Mouse (Mus musculus): ENCODE results near the gene Adal. TPM values are rescaled to one million over a fixed set of nuclear protein-coding genes. Genes with fewer than 3 reads are reported as not detected.

The Adal gene
- polyA plus RNA-seq, 1 experiment from 2014 or later: 19.4 TPM

DNA sequence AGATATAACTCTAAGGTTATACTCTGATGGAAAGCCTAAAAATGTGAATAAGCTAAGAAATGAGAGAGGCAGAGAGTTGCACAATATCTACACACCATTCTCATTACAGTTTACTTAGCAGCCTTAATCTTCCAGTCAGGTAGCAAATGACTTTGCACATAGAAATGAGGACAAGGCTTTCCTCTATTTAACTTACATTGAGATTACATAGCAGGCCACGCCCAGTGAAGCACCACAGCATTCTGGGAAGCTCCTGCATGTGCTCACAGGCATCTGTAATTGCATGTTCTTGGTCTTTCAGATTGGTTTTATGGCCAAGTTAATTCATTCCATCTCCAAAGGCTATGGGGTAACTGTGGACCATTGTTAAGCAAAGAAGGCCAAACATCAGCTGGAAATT is 7.4 kb upstream of the Adal start:
- H3K36me3 ChIP-seq (ENCODE audit: control insufficient read depth, insufficient read depth, low read length): no peaks in the 10 kb centered on the region
- no peaks in the 10 kb centered on the region for H3K27me3 ChIP-seq (ENCODE audit: control insufficient read depth, insufficient read depth, low read depth, low read length)
- peaks cover 3% of the 10 kb centered on the region; the same call in 1 of the 2 replicates for H3K4me1 ChIP-seq (replicated peaks; ENCODE audit: control insufficient read depth, insufficient read depth, low read length)
- WGBS: 75% methylated on average over 1 of the region's 1 CpGs
- no peak overlapping the region for H3K4me2 ChIP-seq (ENCODE audit: low read depth, low read length)
- no peak overlapping the region for H3K4me3 ChIP-seq (ENCODE audit: low read length)
- no peaks in the 10 kb centered on the region for H3K9me3 ChIP-seq (ENCODE audit: control insufficient read depth, low read length)
- no peak overlapping the region for H3K9ac ChIP-seq (ENCODE audit: low read length)
- no peak for ATAC-seq (ENCODE audit: low read depth)
- H3K27ac ChIP-seq (ENCODE audit: low read length): no peak overlapping the region

DNA sequence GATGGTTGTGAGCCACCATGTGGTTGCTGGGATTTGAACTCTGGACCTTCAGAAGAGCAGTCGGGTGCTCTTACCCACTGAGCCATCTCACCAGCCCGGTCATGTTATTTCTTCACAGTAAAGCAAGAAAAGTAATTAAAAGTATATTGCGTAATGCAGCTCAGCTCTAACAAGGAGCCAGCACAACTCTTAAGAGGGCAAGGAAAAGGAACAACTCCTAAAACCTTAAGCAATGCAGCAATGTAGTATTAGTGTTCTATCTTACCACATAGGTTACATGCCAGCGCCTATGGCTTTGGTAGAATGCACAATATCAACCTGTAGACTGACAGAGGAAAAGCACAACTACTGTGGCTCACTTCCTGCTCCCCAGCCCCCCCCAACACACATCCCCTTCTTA is 2.9 kb upstream of the Adal start:
- Histone ChIP-seq H3K36me3 (ENCODE audit: control insufficient read depth, insufficient read depth, low read length) (peaks cover 10% of the 10 kb centered on the region; the same call in 1 of the 2 replicates), H3K9ac (ENCODE audit: low read length) (no peak overlapping the region), H3K27me3 (ENCODE audit: control insufficient read depth, insufficient read depth, low read depth, low read length) (no peaks in the 10 kb centered on the region), H3K27ac (ENCODE audit: low read length) (no peak overlapping the region), H3K9me3 (ENCODE audit: control insufficient read depth, low read length) (0 out of 2 replicates have a peak, but pooled peaks cover 3% of the 10 kb centered on the region), H3K4me1 (replicated peaks; ENCODE audit: control insufficient read depth, insufficient read depth, low read length) (peaks cover 26% of the 10 kb centered on the region), H3K4me2 (ENCODE audit: low read depth, low read length) (no peak overlapping the region), H3K4me3 (ENCODE audit: low read length) (no peak overlapping the region)
- no peak for ATAC-seq (ENCODE audit: low read depth)
- WGBS: 94% methylated on average over 4 of the region's 4 CpGs

DNA sequence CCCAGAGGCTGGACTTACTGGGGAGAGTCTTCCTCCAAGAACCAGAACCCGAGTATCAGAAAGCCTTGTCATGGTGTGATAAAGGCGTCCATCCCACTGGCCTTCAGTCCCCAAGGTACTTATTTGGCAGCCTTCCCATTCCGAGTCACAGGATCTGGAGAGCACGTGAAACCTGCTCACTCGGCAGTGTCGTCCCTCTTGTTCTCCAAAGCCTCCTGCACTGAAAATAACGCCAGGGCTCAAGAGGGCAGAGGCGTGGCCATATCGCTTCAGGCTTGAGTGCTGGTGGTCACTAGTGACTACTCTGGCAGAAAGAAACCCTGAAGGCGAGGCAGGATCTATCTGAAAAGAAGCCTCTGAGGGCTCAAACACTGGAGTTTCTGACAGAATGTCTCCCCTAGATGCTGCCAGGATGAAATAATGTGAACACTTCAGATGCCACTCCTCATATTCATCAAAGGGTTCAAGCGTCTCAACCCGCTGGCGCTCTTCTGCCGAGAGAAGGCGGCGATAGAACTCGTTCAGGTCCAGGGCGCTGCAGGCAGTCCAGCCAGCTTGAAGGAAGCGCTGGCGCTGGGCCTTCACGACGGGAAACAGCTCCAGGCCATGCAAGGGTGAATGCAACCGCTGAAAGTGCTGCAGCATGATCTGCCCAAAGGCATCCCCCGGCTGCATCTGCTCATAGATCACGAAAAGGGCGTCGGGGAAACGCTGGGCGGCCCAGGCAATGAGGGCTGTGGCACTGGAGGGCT is 786 bp upstream of the Adal start:
- peak overlapping the region; percentile 92 for H3K4me2 ChIP-seq (ENCODE audit: low read depth, low read length)

DNA sequence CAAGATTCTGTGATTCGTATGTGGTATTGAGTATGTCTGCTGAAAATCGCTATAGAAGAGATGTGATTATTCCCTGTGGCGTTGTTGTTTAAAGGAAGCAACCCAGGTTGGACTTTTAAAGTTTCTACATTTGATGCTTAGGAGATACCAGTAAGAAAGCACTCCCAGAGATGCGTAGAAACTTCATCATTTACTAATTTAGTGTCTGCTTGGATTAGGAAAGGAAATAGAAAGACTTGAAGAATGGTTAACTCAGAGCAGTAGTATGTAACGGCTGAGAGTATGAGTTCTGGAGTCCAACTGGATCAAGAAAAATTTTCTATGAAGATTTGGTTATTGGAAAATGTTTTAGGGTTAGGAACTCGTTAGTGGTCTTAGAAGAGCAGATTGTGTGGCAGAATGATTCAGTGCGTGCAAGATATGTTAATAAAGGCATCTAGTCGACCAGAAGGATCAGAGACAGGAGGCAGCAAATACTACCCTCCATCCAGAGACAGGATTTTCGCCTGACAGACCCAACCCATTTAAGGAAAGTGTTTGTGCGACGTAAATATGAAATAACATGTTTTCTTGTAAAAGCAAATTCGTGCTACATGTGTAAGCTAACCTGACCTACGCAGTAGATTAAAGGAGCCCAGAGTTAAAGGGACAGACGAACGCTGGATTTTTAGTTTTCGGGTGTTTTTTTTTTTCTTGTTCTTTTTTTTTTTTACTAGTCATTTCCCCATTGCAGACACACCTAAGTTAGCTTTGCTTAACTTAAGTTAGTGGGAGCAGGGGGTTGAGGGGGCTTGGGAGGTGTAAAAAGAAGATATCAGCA is 1.2 kb downstream of the Adal start:
- Histone ChIP-seq H3K9me3 (ENCODE audit: control insufficient read depth, low read length) (0 out of 2 replicates have a peak, but pooled peaks cover 3% of the 10 kb centered on the region), H3K4me2 (ENCODE audit: low read depth, low read length) (peak overlapping the region; percentile 92), H3K4me1 (replicated peaks; ENCODE audit: control insufficient read depth, insufficient read depth, low read length) (peaks cover 26% of the 10 kb centered on the region), H3K27ac (ENCODE audit: low read length) (peak overlapping the region; percentile 99), H3K36me3 (ENCODE audit: control insufficient read depth, insufficient read depth, low read length) (peaks cover 11% of the 10 kb centered on the region; the same call in 1 of the 2 replicates), H3K4me3 (ENCODE audit: low read length) (peak overlapping the region; percentile 81), H3K9ac (ENCODE audit: low read length) (peak overlapping the region; percentile 94), H3K27me3 (ENCODE audit: control insufficient read depth, insufficient read depth, low read depth, low read length) (no peaks in the 10 kb centered on the region)
- 67% methylated on average over 16 of the region's 16 CpGs for WGBS
- ATAC-seq (ENCODE audit: low read depth): no peak

More for the DNA sequence above, 786 bp upstream of the Adal start:
- 0 out of 2 replicates have a peak, but pooled peaks cover 3% of the 10 kb centered on the region for H3K9me3 ChIP-seq (ENCODE audit: control insufficient read depth, low read length)
- H3K27ac ChIP-seq (ENCODE audit: low read length): peak overlapping the region; percentile 99
- H3K4me3 ChIP-seq (ENCODE audit: low read length): peak overlapping the region; percentile 81
- peaks cover 10% of the 10 kb centered on the region; the same call in 1 of the 2 replicates for H3K36me3 ChIP-seq (ENCODE audit: control insufficient read depth, insufficient read depth, low read length)
- no peak for ATAC-seq (ENCODE audit: low read depth)
- H3K9ac ChIP-seq (ENCODE audit: low read length): peak overlapping the region; percentile 94
- no peaks in the 10 kb centered on the region for H3K27me3 ChIP-seq (ENCODE audit: control insufficient read depth, insufficient read depth, low read depth, low read length)
- H3K4me1 ChIP-seq (replicated peaks; ENCODE audit: control insufficient read depth, insufficient read depth, low read length): peaks cover 26% of the 10 kb centered on the region
- WGBS: 39% methylated on average over 29 of the region's 29 CpGs

DNA sequence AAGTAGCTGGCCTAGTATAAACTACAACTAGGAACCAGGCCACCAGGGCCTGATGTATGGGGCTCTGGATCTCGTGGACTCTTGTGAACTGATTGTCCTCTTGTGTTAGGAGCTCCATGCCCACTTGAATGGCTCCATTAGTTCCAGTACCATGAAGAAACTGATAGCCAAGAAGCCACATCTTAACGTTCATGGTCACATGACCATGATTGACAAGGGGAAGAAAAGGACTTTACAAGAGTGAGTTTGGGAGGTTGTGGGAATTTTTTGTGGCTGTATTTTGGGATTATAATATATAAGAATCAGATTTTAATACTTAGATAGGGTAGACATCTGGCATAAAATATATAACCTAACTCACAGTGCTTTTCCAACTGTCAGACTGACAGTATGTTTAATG is 2.2 kb downstream of the Adal start:
- peaks cover 11% of the 10 kb centered on the region; the same call in 1 of the 2 replicates for H3K36me3 ChIP-seq (ENCODE audit: control insufficient read depth, insufficient read depth, low read length)
- no peak overlapping the region for H3K9ac ChIP-seq (ENCODE audit: low read length)
- peaks cover 25% of the 10 kb centered on the region for H3K4me1 ChIP-seq (replicated peaks; ENCODE audit: control insufficient read depth, insufficient read depth, low read length)
- 0 out of 2 replicates have a peak, but pooled peaks cover 3% of the 10 kb centered on the region for H3K9me3 ChIP-seq (ENCODE audit: control insufficient read depth, low read length)
- H3K27me3 ChIP-seq (ENCODE audit: control insufficient read depth, insufficient read depth, low read depth, low read length): no peaks in the 10 kb centered on the region
- H3K4me2 ChIP-seq (ENCODE audit: low read depth, low read length): no peak overlapping the region
- H3K4me3 ChIP-seq (ENCODE audit: low read length): no peak overlapping the region
- 65% methylated on average over 2 of the region's 2 CpGs for WGBS
- no peak overlapping the region for H3K27ac ChIP-seq (ENCODE audit: low read length)
- ATAC-seq (ENCODE audit: low read depth): no peak

DNA sequence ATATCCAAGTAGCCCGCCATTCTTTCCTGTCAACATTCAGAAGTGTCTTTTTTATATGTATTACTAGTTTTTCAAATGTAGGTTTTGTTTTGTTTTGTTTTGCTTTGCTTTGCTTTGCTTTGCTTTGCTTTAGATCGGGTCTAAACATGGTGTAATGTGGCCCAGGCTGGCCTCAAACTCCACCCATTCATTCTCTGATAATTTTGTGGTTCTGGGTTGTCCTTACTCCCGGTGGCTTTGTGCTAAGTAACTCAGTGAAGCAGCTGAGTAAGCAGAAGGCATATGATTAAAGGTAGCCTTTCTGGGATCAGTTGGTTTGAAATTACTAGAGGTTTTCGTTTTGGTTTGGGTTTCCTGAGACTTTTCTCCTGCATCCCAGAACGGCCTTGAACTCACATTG is 9.5 kb downstream of the Adal start:
- Histone ChIP-seq H3K4me1 (replicated peaks; ENCODE audit: control insufficient read depth, insufficient read depth, low read length) (no peaks in the 10 kb centered on the region), H3K4me2 (ENCODE audit: low read depth, low read length) (no peak overlapping the region), H3K4me3 (ENCODE audit: low read length) (no peak overlapping the region), H3K36me3 (ENCODE audit: control insufficient read depth, insufficient read depth, low read length) (peaks cover 12% of the 10 kb centered on the region; the same call in 1 of the 2 replicates), H3K27ac (ENCODE audit: low read length) (no peak overlapping the region), H3K27me3 (ENCODE audit: control insufficient read depth, insufficient read depth, low read depth, low read length) (no peaks in the 10 kb centered on the region), H3K9me3 (ENCODE audit: control insufficient read depth, low read length) (no peaks in the 10 kb centered on the region), H3K9ac (ENCODE audit: low read length) (no peak overlapping the region)
- WGBS: 79% methylated on average over 5 of the region's 5 CpGs
- no peak for ATAC-seq (ENCODE audit: low read depth)

DNA sequence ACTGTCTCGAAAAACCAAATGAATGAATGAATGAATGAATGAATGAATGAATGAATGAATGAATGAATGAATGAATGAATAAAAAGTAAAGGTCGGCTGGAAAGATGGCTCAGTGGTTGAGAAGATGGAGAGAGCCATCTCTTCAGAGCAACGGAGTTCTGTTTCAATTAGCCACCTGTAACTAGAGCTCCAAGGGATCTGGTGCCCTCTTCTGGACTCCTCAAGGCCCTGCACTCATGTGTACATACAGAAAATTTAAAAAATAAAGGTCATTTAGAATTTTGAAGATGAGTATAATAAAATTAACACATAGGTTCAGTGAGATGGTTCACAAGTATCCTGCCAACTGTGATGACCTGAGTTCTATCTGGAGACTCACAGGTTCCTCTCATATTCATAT is 12.9 kb downstream of the Adal start:
- 85% methylated on average over 3 of the region's 3 CpGs for WGBS
- Histone ChIP-seq H3K4me1 (replicated peaks; ENCODE audit: control insufficient read depth, insufficient read depth, low read length) (no peaks in the 10 kb centered on the region), H3K27me3 (ENCODE audit: control insufficient read depth, insufficient read depth, low read depth, low read length) (no peaks in the 10 kb centered on the region), H3K9me3 (ENCODE audit: control insufficient read depth, low read length) (no peaks in the 10 kb centered on the region), H3K27ac (ENCODE audit: low read length) (no peak overlapping the region), H3K4me2 (ENCODE audit: low read depth, low read length) (no peak overlapping the region), H3K9ac (ENCODE audit: low read length) (no peak overlapping the region), H3K4me3 (ENCODE audit: low read length) (no peak overlapping the region), H3K36me3 (ENCODE audit: control insufficient read depth, insufficient read depth, low read length) (peaks cover 11% of the 10 kb centered on the region; the same call in 1 of the 2 replicates)
- ATAC-seq (ENCODE audit: low read depth): no peak

DNA sequence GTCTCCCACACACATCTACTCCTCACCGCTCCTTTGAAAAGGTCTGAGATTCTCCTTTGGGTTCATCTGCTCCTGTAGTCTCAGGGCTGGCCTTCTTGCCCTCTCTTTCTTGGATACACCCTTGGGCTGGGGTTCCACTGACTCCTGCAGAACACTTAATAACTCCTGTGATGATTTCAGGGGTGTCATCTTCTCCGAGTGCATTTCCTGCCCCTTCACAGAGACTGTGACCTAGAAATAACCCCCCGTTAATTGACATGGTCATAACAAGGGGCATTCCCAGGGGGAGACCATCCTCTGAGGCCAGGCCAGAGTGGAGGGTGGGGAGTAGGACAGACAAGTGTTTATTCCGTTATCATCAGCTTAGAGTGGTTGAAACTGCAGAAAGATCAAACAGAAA is 28.9 kb downstream of the Adal start:
- WGBS: 34% methylated on average over 4 of the region's 4 CpGs
- ATAC-seq (ENCODE audit: low read depth): no peak
- H3K9ac ChIP-seq (ENCODE audit: low read length): peak overlapping the region; percentile 91
- peaks cover 14% of the 10 kb centered on the region for H3K36me3 ChIP-seq (ENCODE audit: control insufficient read depth, insufficient read depth, low read length)
- peak overlapping the region; percentile 66 for H3K4me2 ChIP-seq (ENCODE audit: low read depth, low read length)
- H3K27ac ChIP-seq (ENCODE audit: low read length): no peak overlapping the region
- H3K27me3 ChIP-seq (ENCODE audit: control insufficient read depth, insufficient read depth, low read depth, low read length): no peaks in the 10 kb centered on the region
- H3K4me3 ChIP-seq (ENCODE audit: low read length): peak overlapping the region; percentile 92
- no peaks in the 10 kb centered on the region for H3K9me3 ChIP-seq (ENCODE audit: control insufficient read depth, low read length)
- peaks cover 14% of the 10 kb centered on the region for H3K4me1 ChIP-seq (replicated peaks; ENCODE audit: control insufficient read depth, insufficient read depth, low read length)

DNA sequence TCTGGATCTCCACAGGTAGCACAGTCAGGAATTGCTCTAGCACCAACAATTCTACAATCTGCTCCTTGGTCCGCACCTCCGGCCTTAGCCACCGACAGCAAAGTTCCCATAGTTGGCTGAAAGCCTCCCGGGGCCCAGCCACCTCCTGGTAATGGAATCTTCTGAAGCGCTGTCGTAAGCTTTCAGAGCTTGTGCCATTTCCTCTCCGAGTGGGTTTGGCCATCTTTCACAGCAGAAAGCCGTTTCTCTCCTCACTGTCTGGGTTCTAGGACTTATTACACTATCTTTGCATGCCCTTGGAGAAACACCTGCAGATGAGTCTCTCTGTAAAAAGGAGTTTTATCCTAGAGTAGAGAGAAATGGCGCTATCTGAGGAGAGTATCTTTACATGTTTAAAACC is 29.7 kb downstream of the Adal start:
- Histone ChIP-seq H3K4me1 (replicated peaks; ENCODE audit: control insufficient read depth, insufficient read depth, low read length) (peaks cover 14% of the 10 kb centered on the region), H3K36me3 (ENCODE audit: control insufficient read depth, insufficient read depth, low read length) (peaks cover 11% of the 10 kb centered on the region), H3K9me3 (ENCODE audit: control insufficient read depth, low read length) (no peaks in the 10 kb centered on the region), H3K9ac (ENCODE audit: low read length) (peak overlapping the region; percentile 91), H3K27me3 (ENCODE audit: control insufficient read depth, insufficient read depth, low read depth, low read length) (no peaks in the 10 kb centered on the region), H3K4me3 (ENCODE audit: low read length) (peak overlapping the region; percentile 92), H3K27ac (ENCODE audit: low read length) (no peak overlapping the region), H3K4me2 (ENCODE audit: low read depth, low read length) (peak overlapping the region; percentile 66)
- 4% methylated on average over 9 of the region's 9 CpGs for WGBS
- ATAC-seq (ENCODE audit: low read depth): no peak
